Mouse (Mus musculus) CH12.LX (cell line): ENCODE results near the gene B430306N03Rik. TPM values are rescaled to one million over a fixed set of nuclear protein-coding genes. Genes with fewer than 3 reads are reported as not detected.

ENCODE experiments used
- DNase-seq: peaks from one replicate; pipeline ENCODE4 v3.0.0-alpha.2; 2013; ENCODE audit errors: extremely low read depth
- H3K27ac ChIP-seq: 2 replicates; pipeline ENCODE4 v1.5.1; 2012; ENCODE audit warnings: low read depth, mild to moderate bottlenecking, control low read depth, moderate library complexity; ENCODE audit not compliant: insufficient read depth
- H3K27me3 ChIP-seq: replicated peaks from 2 replicates; pipeline ENCODE3; 2012; ENCODE audit warnings: inconsistent platforms
- H3K36me3 ChIP-seq, 2 experiments: replicated peaks in 1 of 2; 2 replicates each; pipeline versions ENCODE3 to v1.6.1; 2012; ENCODE audit warnings: inconsistent platforms in 1 of 2, low read length in 1 of 2, mild to moderate bottlenecking in 1 of 2, mixed read lengths in 1 of 2, moderate library complexity in 1 of 2; ENCODE audit not compliant: control insufficient read depth in 1 of 2, insufficient read depth in 1 of 2
- H3K4me1 ChIP-seq, 2 experiments: 2 replicates each; pipeline ENCODE4 v1.6.1; 2012; ENCODE audit warnings: inconsistent platforms in 1 of 2, moderate library complexity in 1 of 2; ENCODE audit not compliant: insufficient read depth in 2 of 2, control insufficient read depth in 1 of 2
- H3K4me2 ChIP-seq: 2 replicates; pipeline ENCODE4 v1.6.1; 2012; ENCODE audit warnings: low read depth, mild to moderate bottlenecking, control low read depth; ENCODE audit not compliant: poor library complexity, insufficient read depth, severe bottlenecking
- H3K4me3 ChIP-seq, 3 experiments: fragments of 150-350 bp in 1 of 3; sonication (generic) in 1 of 3; replicated peaks in 1 of 3; 2 replicates each; pipeline versions ENCODE3 to v1.5.1; 2011 to 2012; ENCODE audit warnings: low read depth in 2 of 3, low read length in 2 of 3, mild to moderate bottlenecking in 2 of 3, moderate library complexity in 2 of 3, control low read depth in 1 of 3, improper control_type of control experiment in 1 of 3, inconsistent platforms in 1 of 3, mixed read lengths in 1 of 3; ENCODE audit not compliant: poor library complexity in 1 of 3
- H3K79me2 ChIP-seq: replicated peaks from 2 replicates; pipeline ENCODE4 v1.6.1; 2012; ENCODE audit warnings: mild to moderate bottlenecking, moderate library complexity; ENCODE audit not compliant: control insufficient read depth, poor library complexity, insufficient read depth, severe bottlenecking; ENCODE audit errors: extremely low read depth
- H3K9ac ChIP-seq: 2 replicates; pipeline ENCODE4 v1.6.1; 2012; ENCODE audit warnings: low read depth, mild to moderate bottlenecking, control low read depth, moderate library complexity; ENCODE audit not compliant: insufficient read depth
- H3K9me3 ChIP-seq: replicated peaks from 2 replicates; pipeline ENCODE3; 2012; ENCODE audit warnings: low read length, inconsistent platforms, mixed read lengths
- BHLHE40 ChIP-seq: IDR thresholded peaks from 2 replicates; pipeline ENCODE4 v1.6.1; 2011; ENCODE audit warnings: mild to moderate bottlenecking, low read depth, low read length, improper control_type of control experiment
- CHD1 ChIP-seq: IDR thresholded peaks from 2 replicates; pipeline ENCODE4 v1.6.1; 2012; ENCODE audit warnings: low read depth, low read length, improper control_type of control experiment, inconsistent platforms
- CHD2 ChIP-seq: IDR thresholded peaks from 2 replicates; pipeline ENCODE4 v1.6.1; 2011; ENCODE audit warnings: low read length, improper control_type of control experiment
- CTCF ChIP-seq, 2 experiments: IDR thresholded peaks in 1 of 2; conservative IDR thresholded peaks in 1 of 2; 2 replicates each; pipeline ENCODE4 v1.5.1; 2011 to 2012; ENCODE audit warnings: low read depth in 2 of 2, low read length in 2 of 2, improper control_type of control experiment in 1 of 2, inconsistent platforms in 1 of 2, mild to moderate bottlenecking in 1 of 2, moderate library complexity in 1 of 2
- E2F4 ChIP-seq: IDR thresholded peaks from 2 replicates; pipeline ENCODE4 v1.6.1; 2011; ENCODE audit warnings: low read depth, low read length, improper control_type of control experiment; ENCODE audit not compliant: insufficient replicate concordance
- GABPA ChIP-seq: IDR thresholded peaks from 2 replicates; pipeline ENCODE4 v1.6.1; 2012; ENCODE audit warnings: low read depth, low read length, improper control_type of control experiment, inconsistent platforms; ENCODE audit not compliant: insufficient replicate concordance
- HCFC1 ChIP-seq: IDR thresholded peaks from 2 replicates; pipeline ENCODE4 v1.6.1; 2012; ENCODE audit warnings: low read depth, mild to moderate bottlenecking, inconsistent platforms, low read length, improper control_type of control experiment
- IRF4 ChIP-seq: IDR thresholded peaks from 2 replicates; pipeline ENCODE4 v1.6.1; 2014; ENCODE audit warnings: low read depth, mild to moderate bottlenecking, inconsistent platforms, low read length, improper control_type of control experiment
- JUN ChIP-seq: IDR thresholded peaks from 2 replicates; pipeline ENCODE4 v1.6.1; 2011; ENCODE audit warnings: low read depth, mild to moderate bottlenecking, low read length, improper control_type of control experiment, moderate library complexity; ENCODE audit not compliant: insufficient read depth
- JUND ChIP-seq: conservative IDR thresholded peaks from 2 replicates; pipeline ENCODE4 v1.6.1; 2011; ENCODE audit warnings: low read depth, low read length, improper control_type of control experiment
- MAX ChIP-seq: IDR thresholded peaks from 2 replicates; pipeline ENCODE4 v1.6.1; 2011; ENCODE audit warnings: low read length, improper control_type of control experiment
- MYC ChIP-seq: IDR thresholded peaks from 2 replicates; pipeline ENCODE4 v1.6.1; 2011; ENCODE audit warnings: low read depth, mild to moderate bottlenecking, improper control_type of control experiment, low read length
- NRF1 ChIP-seq: IDR thresholded peaks from 2 replicates; pipeline ENCODE4 v1.6.1; 2014; ENCODE audit warnings: low read depth, mild to moderate bottlenecking, inconsistent platforms, low read length, improper control_type of control experiment, moderate library complexity
- PAX5 ChIP-seq: IDR thresholded peaks from 2 replicates; pipeline ENCODE4 v1.6.1; 2012; ENCODE audit warnings: low read length, inconsistent platforms, mixed read lengths
- POLR2A ChIP-seq: IDR thresholded peaks from 2 replicates; pipeline ENCODE4 v1.6.1; 2011; ENCODE audit warnings: low read depth, mild to moderate bottlenecking, improper control_type of control experiment, low read length
- POLR2AphosphoS2 ChIP-seq: IDR thresholded peaks from 2 replicates; pipeline ENCODE4 v1.6.1; 2011; ENCODE audit warnings: low read depth, low read length, improper control_type of control experiment
- RAD21 ChIP-seq: IDR thresholded peaks from 2 replicates; pipeline ENCODE4 v1.6.1; 2011; ENCODE audit warnings: low read depth, mild to moderate bottlenecking, low read length, improper control_type of control experiment, moderate library complexity
- SMC3 ChIP-seq: IDR thresholded peaks from 2 replicates; pipeline ENCODE4 v1.6.1; 2011; ENCODE audit warnings: low read depth, low read length, improper control_type of control experiment
- TCF12 ChIP-seq: IDR thresholded peaks from 2 replicates; pipeline ENCODE4 v1.6.1; 2014; ENCODE audit warnings: low read depth, mild to moderate bottlenecking, inconsistent platforms, low read length, improper control_type of control experiment
- USF1 ChIP-seq: IDR thresholded peaks from 2 replicates; pipeline ENCODE4 v1.6.1; 2014; ENCODE audit warnings: low read depth, mild to moderate bottlenecking, inconsistent platforms, low read length, improper control_type of control experiment
- USF2 ChIP-seq: conservative IDR thresholded peaks from 2 replicates; pipeline ENCODE4 v1.6.1; 2011; ENCODE audit warnings: low read depth, low read length, improper control_type of control experiment
- ZKSCAN1 ChIP-seq: IDR thresholded peaks from 2 replicates; pipeline ENCODE4 v1.6.1; 2012; ENCODE audit warnings: low read depth, inconsistent platforms, low read length, improper control_type of control experiment, borderline replicate concordance
- ZMIZ1 ChIP-seq: IDR thresholded peaks from 2 replicates; pipeline ENCODE4 v1.6.1; 2012; ENCODE audit warnings: low read depth, mild to moderate bottlenecking, inconsistent platforms, low read length, improper control_type of control experiment
- ZNF384 ChIP-seq: IDR thresholded peaks from 2 replicates; pipeline ENCODE4 v1.6.1; 2012; ENCODE audit warnings: low read depth, low read length, improper control_type of control experiment, inconsistent platforms
- dilution Hi-C: fragments of 300-500 bp; cut with MboI; formaldehyde crosslinking; loops from 2 replicates; pipeline ENCODE4 v1.14.3; 2020; ENCODE audit warnings: low sequenced_read_pairs; ENCODE audit not compliant: extremely low pct_unique_long_range_greater_than_20kb, extremely low pct_ligation_motif_present
- in situ Hi-C: fragments of 300-500 bp; cut with MboI; formaldehyde crosslinking; loops from 3 replicates; pipeline ENCODE4 v1.14.3; 2019; ENCODE audit warnings: low sequenced_read_pairs, low pct_ligation_motif_present, low pct_unique_long_range_greater_than_20kb, mixed read lengths
- polyA plus RNA-seq: library from polyadenylated mRNA; unstranded; fragments of >175 nt; gene quantifications from 2 replicates; pipeline ENCODE4 v1.2.1, GENCODE M21; 2012; ENCODE audit warnings: low read depth; ENCODE audit not compliant: insufficient read length
- total RNA-seq, 2 experiments: library from RNA; depleted of rRNA; stranded (reverse); fragments of 300-350 nt in 1 of 2; fragments of >200 nt in 1 of 2; gene quantifications; 2 replicates each; pipeline ENCODE4 v1.2.3; 2012 to 2014

The B430306N03Rik gene
- total and polyA plus RNA-seq, 3 experiments = 0.08 to 1.0 (median 0.21) TPM

GRCm38 (mm10) chr17:48272598-48272997 lies 43.3 kb upstream of the B430306N03Rik start:
- Histone ChIP-seq H3K4me1 (peaks cover 0 to 15% of the 10 kb centered on the region in 2 experiments; a peak in 2 of 4 replicates), H3K27ac (no peak overlapping the region), H3K9ac (no peak overlapping the region), H3K4me2 (no peak overlapping the region), H3K79me2 (no peaks in the 10 kb centered on the region), H3K4me3 (no peak overlapping the region), H3K27me3 (no peaks in the 10 kb centered on the region), H3K36me3 (no peaks in the 10 kb centered on the region), H3K9me3 (no peaks in the 10 kb centered on the region)
- in situ Hi-C loops = no loop called here
- DNase-seq = no peak
- dilution Hi-C loops = no loop called here
- TF ChIP-seq ZNF384 = no peak
- TF ChIP-seq NRF1 = no peak
- TF ChIP-seq BHLHE40 = no peak
- no peak for TF ChIP-seq USF2
- TF ChIP-seq ZKSCAN1 = no peak
- no peak for TF ChIP-seq IRF4
- TF ChIP-seq POLR2A = no peak
- TF ChIP-seq CHD2 = no peak
- TF ChIP-seq TCF12 = no peak
- TF ChIP-seq MAX = no peak
- TF ChIP-seq HCFC1 = no peak
- TF ChIP-seq RAD21 = no peak
- no peak for TF ChIP-seq MYC
- no peak for TF ChIP-seq PAX5
- no peak for TF ChIP-seq POLR2AphosphoS2

GRCm38 (mm10) chr17:48274098-48274497 lies 41.8 kb upstream of the B430306N03Rik start:
- in situ Hi-C loops (no loop called here), dilution Hi-C loops (no loop called here)
- no peak overlapping the region for H3K27ac ChIP-seq

More at GRCm38 (mm10) chr17:48274098-48274497, 41.8 kb upstream of the B430306N03Rik start:
- Histone ChIP-seq H3K9me3 (no peaks in the 10 kb centered on the region), H3K4me1 (peaks cover 0 to 24% of the 10 kb centered on the region in 2 experiments; a peak in 2 of 4 replicates), H3K79me2 (no peaks in the 10 kb centered on the region), H3K36me3 (no peaks in the 10 kb centered on the region), H3K9ac (no peak overlapping the region), H3K4me2 (no peak overlapping the region), H3K4me3 (no peak overlapping the region), H3K27me3 (no peaks in the 10 kb centered on the region)
- DNase-seq = no peak
- TF ChIP-seq ZNF384 (no peak), MAX (no peak), CHD1 (no peak), GABPA (no peak), NRF1 (no peak), IRF4 (no peak), CTCF (conservative IDR thresholded peaks at IDR 0.05 in 1 of 2, IDR thresholded peaks at IDR 0.05 in 1 of 2; ENCODE audit: low read depth in 2 of 2, low read length in 2 of 2) (no peak), E2F4 (no peak), HCFC1 (no peak), RAD21 (no peak), BHLHE40 (no peak), POLR2A (no peak), MYC (no peak), JUN (no peak), SMC3 (no peak), JUND (no peak), ZMIZ1 (no peak), USF1 (no peak)
- TF ChIP-seq, all 38 proteins: peak for 0
